Mouse (Mus musculus): ENCODE data around the gene Rgp1. TPM values are rescaled to one million over a fixed set of nuclear protein-coding genes. Genes with fewer than 3 reads are reported as not detected.

The Rgp1 gene
- polyA plus RNA-seq, 1 experiment from 2014 or later, result 25.2 TPM

GRCm38 (mm10) chr4:43598650-43599380 is 20.3 kb downstream of the Rgp1 start:
- 89% methylated on average over 7 of the region's 7 CpGs for WGBS

GRCm38 (mm10) chr4:43600195-43600934 is 21.9 kb downstream of the Rgp1 start:
- no peaks in the 10 kb centered on the region for H3K27me3 ChIP-seq (ENCODE audit: control insufficient read depth, insufficient read depth, low read length)
- ATAC-seq (ENCODE audit: low FRiP score), result no peak
- H3K36me3 ChIP-seq (ENCODE audit: control insufficient read depth, insufficient read depth, low read length), result no peaks in the 10 kb centered on the region
- no peak overlapping the region for H3K4me3 ChIP-seq (ENCODE audit: low read depth, low read length)
- H3K27ac ChIP-seq (ENCODE audit: low read depth, low read length), result no peak overlapping the region
- peak; percentile 31 for DNase-seq (ENCODE audit: low spot score, missing footprints)
- no peak overlapping the region for H3K9ac ChIP-seq (ENCODE audit: low read length)
- H3K9me3 ChIP-seq (ENCODE audit: control insufficient read depth, low read length), result no peaks in the 10 kb centered on the region
- no peaks in the 10 kb centered on the region for H3K4me1 ChIP-seq (ENCODE audit: control insufficient read depth, insufficient read depth, low read length)
- WGBS, result 86% methylated on average over 9 of the region's 9 CpGs
- H3K4me2 ChIP-seq, result no peak overlapping the region

More at GRCm38 (mm10) chr4:43598650-43599380, 20.3 kb downstream of the Rgp1 start:
- Histone ChIP-seq H3K36me3 (ENCODE audit: control insufficient read depth, insufficient read depth, low read length) (no peaks in the 10 kb centered on the region), H3K27ac (ENCODE audit: low read depth, low read length) (no peak overlapping the region), H3K9me3 (ENCODE audit: control insufficient read depth, low read length) (no peaks in the 10 kb centered on the region), H3K4me2 (no peak overlapping the region), H3K4me3 (ENCODE audit: low read depth, low read length) (no peak overlapping the region), H3K27me3 (ENCODE audit: control insufficient read depth, insufficient read depth, low read length) (no peaks in the 10 kb centered on the region), H3K4me1 (ENCODE audit: control insufficient read depth, insufficient read depth, low read length) (no peaks in the 10 kb centered on the region), H3K9ac (ENCODE audit: low read length) (no peak overlapping the region)
- DNase-seq (ENCODE audit: low spot score, missing footprints) (no peak), ATAC-seq (ENCODE audit: low FRiP score) (no peak)

GRCm38 (mm10) chr4:43604099-43604498 is 25.6 kb downstream of the Rgp1 start:
- DNase-seq (ENCODE audit: low spot score, missing footprints) (peak; percentile 72), ATAC-seq (ENCODE audit: low FRiP score) (no peak)
- 64% methylated on average over 3 of the region's 3 CpGs for WGBS

GRCm38 (mm10) chr4:43604751-43605685 is 26.5 kb downstream of the Rgp1 start:
- Histone ChIP-seq H3K9ac (ENCODE audit: low read length) (no peak overlapping the region), H3K4me2 (no peak overlapping the region), H3K27ac (ENCODE audit: low read depth, low read length) (no peak overlapping the region), H3K27me3 (ENCODE audit: control insufficient read depth, insufficient read depth, low read length) (no peaks in the 10 kb centered on the region), H3K36me3 (ENCODE audit: control insufficient read depth, insufficient read depth, low read length) (no peaks in the 10 kb centered on the region), H3K4me3 (ENCODE audit: low read depth, low read length) (no peak overlapping the region), H3K4me1 (ENCODE audit: control insufficient read depth, insufficient read depth, low read length) (no peaks in the 10 kb centered on the region), H3K9me3 (ENCODE audit: control insufficient read depth, low read length) (no peaks in the 10 kb centered on the region)
- DNase-seq (ENCODE audit: low spot score, missing footprints) (peak; percentile 41), ATAC-seq (ENCODE audit: low FRiP score) (no peak)
- WGBS, result 82% methylated on average over 9 of the region's 9 CpGs

More at GRCm38 (mm10) chr4:43604099-43604498, 25.6 kb downstream of the Rgp1 start:
- Histone ChIP-seq H3K9ac (ENCODE audit: low read length) (no peak overlapping the region), H3K4me2 (no peak overlapping the region), H3K4me3 (ENCODE audit: low read depth, low read length) (no peak overlapping the region), H3K36me3 (ENCODE audit: control insufficient read depth, insufficient read depth, low read length) (no peaks in the 10 kb centered on the region), H3K9me3 (ENCODE audit: control insufficient read depth, low read length) (no peaks in the 10 kb centered on the region), H3K27ac (ENCODE audit: low read depth, low read length) (no peak overlapping the region), H3K27me3 (ENCODE audit: control insufficient read depth, insufficient read depth, low read length) (no peaks in the 10 kb centered on the region), H3K4me1 (ENCODE audit: control insufficient read depth, insufficient read depth, low read length) (no peaks in the 10 kb centered on the region)

- no peaks in the 10 kb centered on the region for H3K36me3 ChIP-seq (ENCODE audit: control insufficient read depth, insufficient read depth, low read length)
- DNase-seq (ENCODE audit: low spot score, missing footprints), result peak; percentile 47
- no peak overlapping the region for H3K27ac ChIP-seq (ENCODE audit: low read depth, low read length)
- 73% methylated on average over 10 of the region's 10 CpGs for WGBS
- no peaks in the 10 kb centered on the region for H3K9me3 ChIP-seq (ENCODE audit: control insufficient read depth, low read length)
- H3K4me2 ChIP-seq, result no peak overlapping the region
- no peak overlapping the region for H3K4me3 ChIP-seq (ENCODE audit: low read depth, low read length)
- no peak overlapping the region for H3K9ac ChIP-seq (ENCODE audit: low read length)
- ATAC-seq (ENCODE audit: low FRiP score), result no peak
- no peaks in the 10 kb centered on the region for H3K4me1 ChIP-seq (ENCODE audit: control insufficient read depth, insufficient read depth, low read length)
- no peaks in the 10 kb centered on the region for H3K27me3 ChIP-seq (ENCODE audit: control insufficient read depth, insufficient read depth, low read length)
Measured at GRCm38 (mm10) chr4:43612534-43612933, 34.0 kb downstream of the Rgp1 start.

- DNase-seq (ENCODE audit: low spot score, missing footprints), result peak; percentile 83
- Histone ChIP-seq H3K4me2 (no peak overlapping the region), H3K36me3 (ENCODE audit: control insufficient read depth, insufficient read depth, low read length) (no peaks in the 10 kb centered on the region), H3K4me1 (ENCODE audit: control insufficient read depth, insufficient read depth, low read length) (no peaks in the 10 kb centered on the region), H3K9me3 (ENCODE audit: control insufficient read depth, low read length) (no peaks in the 10 kb centered on the region), H3K27ac (ENCODE audit: low read depth, low read length) (no peak overlapping the region), H3K27me3 (ENCODE audit: control insufficient read depth, insufficient read depth, low read length) (no peaks in the 10 kb centered on the region), H3K9ac (ENCODE audit: low read length) (no peak overlapping the region), H3K4me3 (ENCODE audit: low read depth, low read length) (no peak overlapping the region)
- WGBS, result 66% methylated on average over 3 of the region's 3 CpGs
- no peak for ATAC-seq (ENCODE audit: low FRiP score)
Measured at GRCm38 (mm10) chr4:43613060-43613730, 34.7 kb downstream of the Rgp1 start.

GRCm38 (mm10) chr4:43620146-43620778 is 41.7 kb downstream of the Rgp1 start:
- H3K4me3 ChIP-seq (ENCODE audit: low read depth, low read length), result no peak overlapping the region
- no peak overlapping the region for H3K9ac ChIP-seq (ENCODE audit: low read length)
- H3K4me1 ChIP-seq (ENCODE audit: control insufficient read depth, insufficient read depth, low read length), result no peaks in the 10 kb centered on the region
- H3K36me3 ChIP-seq (ENCODE audit: control insufficient read depth, insufficient read depth, low read length), result no peaks in the 10 kb centered on the region
- WGBS, result 78% methylated on average over 4 of the region's 4 CpGs
- no peak overlapping the region for H3K4me2 ChIP-seq
- no peaks in the 10 kb centered on the region for H3K27me3 ChIP-seq (ENCODE audit: control insufficient read depth, insufficient read depth, low read length)
- H3K9me3 ChIP-seq (ENCODE audit: control insufficient read depth, low read length), result no peaks in the 10 kb centered on the region
- ATAC-seq (ENCODE audit: low FRiP score) (no peak), DNase-seq (ENCODE audit: low spot score, missing footprints) (no peak)
- no peak overlapping the region for H3K27ac ChIP-seq (ENCODE audit: low read depth, low read length)

GRCm38 (mm10) chr4:43629106-43629817 is 50.7 kb downstream of the Rgp1 start:
- Histone ChIP-seq H3K27ac (ENCODE audit: low read depth, low read length) (no peak overlapping the region), H3K27me3 (ENCODE audit: control insufficient read depth, insufficient read depth, low read length) (peaks cover 13% of the 10 kb centered on the region), H3K9me3 (ENCODE audit: control insufficient read depth, low read length) (no peaks in the 10 kb centered on the region), H3K4me2 (no peak overlapping the region), H3K36me3 (ENCODE audit: control insufficient read depth, insufficient read depth, low read length) (no peaks in the 10 kb centered on the region), H3K4me3 (ENCODE audit: low read depth, low read length) (no peak overlapping the region), H3K9ac (ENCODE audit: low read length) (no peak overlapping the region), H3K4me1 (ENCODE audit: control insufficient read depth, insufficient read depth, low read length) (peaks cover 21% of the 10 kb centered on the region)
- DNase-seq (ENCODE audit: low spot score, missing footprints) (no peak), ATAC-seq (ENCODE audit: low FRiP score) (no peak)
- 41% methylated on average over 20 of the region's 20 CpGs for WGBS
